Mouse (Mus musculus) cortical plate, adult 2 months (tissue): Measurements from ENCODE around the gene Armc7.

Experiments used
- CTCF ChIP-seq: fragments of 200-500 bp; IDR thresholded peaks from 2 replicates; pipeline ENCODE4 v1.5.1; 2011; ENCODE audit warnings: mild to moderate bottlenecking, control low read depth, low read length; ENCODE audit not compliant: insufficient read depth; ENCODE audit errors: extremely low read depth
- POLR2A ChIP-seq: fragments of 200-500 bp; IDR thresholded peaks from 2 replicates; pipeline ENCODE4 v1.6.1; 2011; ENCODE audit warnings: mild to moderate bottlenecking, low read length, control low read depth; ENCODE audit not compliant: insufficient read depth; ENCODE audit errors: extremely low read depth

DNA sequence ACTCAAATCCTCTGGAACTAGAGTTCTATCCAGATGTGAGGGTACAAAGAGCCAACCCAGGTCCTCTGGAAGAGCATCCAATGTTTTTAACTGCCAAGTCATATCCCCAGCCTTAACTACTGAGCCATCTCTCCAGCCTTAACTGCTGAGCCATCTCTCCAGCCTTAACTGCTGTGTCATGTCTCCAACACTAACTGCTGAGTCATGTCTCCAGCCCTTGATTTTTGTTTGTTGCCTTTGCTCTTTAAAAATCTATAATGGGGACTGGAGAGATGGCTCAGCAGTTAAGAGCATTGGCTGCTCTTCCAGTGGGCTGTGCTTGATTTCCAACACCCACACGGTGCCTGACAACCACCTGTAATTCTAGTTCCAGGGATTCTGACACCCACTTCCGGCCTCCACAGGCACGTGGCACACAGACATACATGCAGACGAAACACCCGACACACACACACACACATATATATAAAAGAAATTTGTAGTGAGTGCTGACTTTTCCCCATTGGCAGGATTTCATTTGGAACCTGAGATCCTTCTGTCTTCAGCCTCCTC lies 37.8 kb upstream of the Armc7 start:
- TF ChIP-seq CTCF = no peak
- no peak for TF ChIP-seq POLR2A
